Mouse (Mus musculus) CH12.LX (cell line): Measurements from ENCODE around the gene Scand1.

Experiments used
- CHD1 ChIP-seq: IDR thresholded peaks from 2 replicates; pipeline ENCODE4 v1.6.1; 2012; ENCODE audit warnings: low read depth, low read length, improper control_type of control experiment, inconsistent platforms
- HCFC1 ChIP-seq: IDR thresholded peaks from 2 replicates; pipeline ENCODE4 v1.6.1; 2012; ENCODE audit warnings: low read depth, mild to moderate bottlenecking, inconsistent platforms, low read length, improper control_type of control experiment
- JUN ChIP-seq: IDR thresholded peaks from 2 replicates; pipeline ENCODE4 v1.6.1; 2011; ENCODE audit warnings: low read depth, mild to moderate bottlenecking, low read length, improper control_type of control experiment, moderate library complexity; ENCODE audit not compliant: insufficient read depth
- TCF12 ChIP-seq: IDR thresholded peaks from 2 replicates; pipeline ENCODE4 v1.6.1; 2014; ENCODE audit warnings: low read depth, mild to moderate bottlenecking, inconsistent platforms, low read length, improper control_type of control experiment
- USF1 ChIP-seq: IDR thresholded peaks from 2 replicates; pipeline ENCODE4 v1.6.1; 2014; ENCODE audit warnings: low read depth, mild to moderate bottlenecking, inconsistent platforms, low read length, improper control_type of control experiment

GRCm38 (mm10) chr2:156298458-156298857 is 14.0 kb downstream of the Scand1 start:
- TF ChIP-seq HCFC1: no peak
- no peak for TF ChIP-seq JUN
- no peak for TF ChIP-seq CHD1
- no peak for TF ChIP-seq TCF12
- TF ChIP-seq USF1: no peak
